Mouse (Mus musculus) brain, adult 2 months (tissue): ENCODE results near the gene Csf2.

Experiments
- DNase-seq: peaks from one replicate; pipeline ENCODE4 v3.0.0; 2011; ENCODE audit warnings: low read depth, low spot score

Csf2 gene

DNA sequence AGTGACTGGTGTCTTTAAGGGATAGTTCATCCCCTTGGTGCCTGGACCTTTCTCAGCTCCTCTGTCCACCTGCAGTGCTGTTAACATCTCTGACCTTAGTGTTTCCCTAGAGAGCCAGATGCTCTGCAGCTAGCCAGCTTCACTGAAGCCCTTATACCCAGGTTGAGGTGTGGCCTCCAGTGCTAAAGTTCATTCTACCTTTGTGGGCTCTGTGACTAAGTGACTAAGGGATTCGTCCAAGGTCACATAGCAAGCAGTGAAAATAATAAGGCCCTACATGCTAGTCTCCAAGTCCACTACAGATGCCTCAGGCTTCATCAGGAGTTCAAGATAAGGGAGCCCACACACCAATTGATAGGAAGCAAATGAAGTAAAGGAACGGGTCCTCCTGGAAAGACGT, 7.0 kb downstream of the Csf2 start:
- DNase-seq, result no peak

DNA sequence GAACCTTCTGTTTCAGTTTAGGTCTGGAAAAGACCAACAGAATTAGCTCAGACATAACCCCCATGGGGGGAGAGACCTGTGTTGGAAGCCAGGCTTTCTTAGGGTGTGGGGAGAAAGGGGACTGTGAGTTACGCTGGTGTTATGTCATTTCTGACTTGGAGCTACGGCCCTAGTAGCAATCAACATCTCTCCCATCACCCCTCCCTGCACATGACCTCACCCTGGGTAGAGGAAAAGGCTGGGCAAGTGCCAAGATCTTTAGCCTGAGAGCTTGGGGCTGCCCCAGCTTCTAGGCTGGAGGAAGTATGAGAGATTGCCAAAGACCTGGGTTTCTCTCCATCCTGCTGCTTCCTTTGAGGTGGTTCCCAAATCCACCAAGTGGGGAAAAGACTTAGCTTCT, 12.5 kb downstream of the Csf2 start:
- peak; percentile 58 for DNase-seq

DNA sequence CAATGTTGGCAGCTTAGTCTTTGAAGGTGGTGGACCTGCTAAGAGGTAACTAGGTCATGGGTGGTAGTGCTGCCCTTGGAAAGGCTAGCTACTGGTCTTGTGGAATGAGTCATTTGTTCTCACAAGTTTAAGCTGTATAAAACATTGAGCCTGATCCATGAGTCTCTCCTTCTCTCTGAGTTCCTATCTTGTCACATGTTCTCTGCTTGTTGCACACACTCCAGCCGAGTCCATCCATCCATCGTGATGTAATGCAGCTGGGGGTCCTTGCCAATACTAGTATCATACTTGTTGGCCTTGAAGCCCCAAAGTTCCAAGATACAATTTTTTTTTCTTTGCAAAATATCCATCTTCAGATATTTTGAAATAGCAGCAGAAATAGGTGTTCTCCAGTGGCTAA, 22.0 kb downstream of the Csf2 start:
- no peak for DNase-seq

DNA sequence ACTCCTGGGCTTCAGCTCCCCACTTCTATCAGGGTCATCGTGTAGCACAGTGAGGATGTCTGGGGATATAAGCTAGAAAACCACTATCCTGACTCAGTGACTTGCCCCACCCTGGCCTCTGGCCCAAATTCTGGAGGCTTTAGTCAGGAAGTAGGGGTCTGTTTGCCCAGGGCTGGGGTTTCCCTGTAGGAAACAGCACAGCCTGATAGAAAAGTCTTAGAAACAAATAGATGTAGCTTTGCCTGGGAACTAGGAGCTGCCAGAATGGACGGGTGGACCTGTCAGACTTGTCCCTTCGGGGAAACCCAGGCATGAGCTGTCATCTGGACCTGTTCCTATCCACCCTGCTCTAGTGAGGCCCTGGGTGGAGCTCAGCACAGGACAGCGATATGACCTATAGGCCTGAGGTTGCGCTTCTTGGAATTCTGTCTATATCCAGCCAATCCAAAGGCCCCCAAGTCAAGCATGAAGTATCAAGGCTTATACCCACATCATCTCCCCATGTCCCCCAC, 24.9 kb downstream of the Csf2 start:
- DNase-seq, result no peak

DNA sequence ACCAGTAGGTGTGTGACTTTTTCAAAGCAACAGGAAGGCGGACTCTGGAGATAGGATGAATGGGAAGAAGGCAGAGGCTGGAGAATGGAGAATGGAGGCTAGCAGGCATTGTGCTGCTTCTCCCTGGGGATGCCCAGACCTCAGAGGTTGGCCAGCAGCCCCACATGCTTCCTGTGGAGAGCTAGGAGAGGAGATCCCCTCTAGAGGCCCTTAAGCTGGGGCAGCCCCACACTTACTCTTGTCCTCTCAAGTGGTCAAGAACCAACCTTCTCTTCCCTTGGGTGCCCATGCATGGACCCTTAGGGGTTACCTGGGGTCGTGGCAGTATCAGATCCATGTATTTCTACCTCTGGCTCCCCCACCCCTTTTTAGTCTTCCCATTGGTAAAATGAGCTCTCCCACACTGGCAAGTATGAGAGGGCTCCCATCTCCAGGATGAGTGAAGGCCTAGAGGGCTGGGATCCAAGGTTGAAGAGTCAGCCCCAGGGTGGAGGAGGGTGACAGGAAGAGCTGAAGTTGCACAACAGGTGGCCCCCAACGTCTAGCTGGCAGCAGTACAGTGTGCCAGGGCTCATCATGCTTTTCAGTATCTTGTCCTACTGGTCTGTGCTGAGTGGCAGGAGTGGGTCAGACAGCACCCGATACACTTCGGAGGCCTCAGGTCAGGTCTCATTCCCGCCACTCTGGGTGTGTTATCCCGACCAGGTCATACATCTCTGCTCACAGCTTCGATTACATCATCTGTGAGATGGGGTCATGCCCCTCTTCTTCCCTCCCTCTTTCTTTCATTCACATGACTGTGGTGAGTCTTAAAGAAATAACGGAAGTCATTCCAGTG, 25.6 kb downstream of the Csf2 start:
- DNase-seq, result no peak

DNA sequence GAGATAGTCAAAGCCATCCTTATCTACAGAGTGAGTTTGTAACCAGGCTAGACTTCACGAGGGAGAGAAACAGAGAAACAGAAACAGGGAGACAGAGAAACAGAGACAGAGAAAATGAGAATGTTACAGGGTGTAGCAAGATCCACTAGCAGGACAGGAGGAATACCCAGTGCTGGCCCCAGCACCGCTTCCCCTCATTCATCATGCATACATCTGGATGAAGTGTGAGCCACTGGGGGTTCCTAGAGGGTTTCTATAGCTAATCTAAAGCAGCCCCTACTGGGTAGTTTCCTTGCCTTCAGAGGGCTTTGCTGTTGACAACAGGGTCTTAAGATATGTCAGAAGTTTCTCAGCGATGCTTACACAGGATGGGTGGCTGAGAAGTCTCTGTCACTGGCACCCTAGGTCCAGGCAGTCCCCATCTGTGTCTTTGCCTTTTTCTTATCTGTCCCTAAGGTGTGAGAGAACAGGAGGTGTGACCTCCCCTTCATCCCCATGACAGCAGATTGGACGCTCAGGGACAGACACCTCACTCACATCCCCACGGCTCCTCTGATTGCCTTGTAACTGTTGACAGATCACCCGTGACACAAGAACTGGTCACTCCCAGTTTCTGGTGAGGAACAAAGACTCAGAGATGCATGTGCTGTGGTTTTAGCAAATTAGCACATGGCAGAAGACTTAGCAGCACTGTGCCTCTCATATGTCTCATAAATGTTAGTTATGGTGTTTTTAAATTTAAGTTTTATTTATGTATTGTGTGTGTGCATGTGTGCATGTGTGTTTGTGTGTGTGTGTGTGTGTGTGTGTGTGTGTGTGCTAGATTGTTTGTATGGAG, 29.3 kb downstream of the Csf2 start:
- no peak for DNase-seq

DNA sequence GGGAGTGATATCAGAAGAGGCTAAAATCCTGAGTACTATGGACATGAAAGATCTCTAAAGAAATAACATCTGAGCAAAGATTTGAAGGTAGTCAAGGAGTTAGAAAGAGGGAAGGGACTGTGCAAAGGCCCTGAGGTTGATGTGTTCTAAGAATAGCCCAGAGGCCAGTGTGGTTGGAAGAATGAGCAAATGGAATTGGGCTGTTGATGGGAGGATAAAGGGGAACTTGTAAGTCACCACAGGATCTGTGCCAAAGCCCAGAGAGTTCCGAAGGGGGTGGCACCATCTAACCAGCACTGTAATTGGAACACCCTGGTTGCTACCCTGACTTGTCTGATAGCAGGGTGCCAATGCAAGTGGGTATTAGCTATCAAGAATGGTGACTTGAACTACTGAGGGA, 30.3 kb downstream of the Csf2 start:
- no peak for DNase-seq

DNA sequence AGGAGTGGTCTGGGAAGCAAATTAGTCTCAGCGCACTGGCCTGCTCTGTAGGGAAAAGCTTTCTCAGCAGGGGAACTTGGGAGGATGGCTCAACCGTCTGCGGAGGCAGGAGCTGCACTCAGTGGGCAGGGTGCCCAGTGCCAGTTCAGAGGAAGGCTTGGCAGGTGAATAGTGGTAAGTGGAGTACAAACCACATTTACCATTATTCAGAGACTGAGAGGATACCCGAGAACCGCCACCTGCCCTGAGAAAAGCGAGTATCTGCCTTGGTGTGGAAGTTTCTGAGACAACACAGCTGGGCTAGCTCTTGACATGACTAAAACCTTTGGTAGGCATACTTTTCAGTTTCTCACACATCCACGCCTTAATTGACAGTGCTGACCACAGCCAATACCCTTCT, 32.1 kb downstream of the Csf2 start:
- peak; percentile 85 for DNase-seq

DNA sequence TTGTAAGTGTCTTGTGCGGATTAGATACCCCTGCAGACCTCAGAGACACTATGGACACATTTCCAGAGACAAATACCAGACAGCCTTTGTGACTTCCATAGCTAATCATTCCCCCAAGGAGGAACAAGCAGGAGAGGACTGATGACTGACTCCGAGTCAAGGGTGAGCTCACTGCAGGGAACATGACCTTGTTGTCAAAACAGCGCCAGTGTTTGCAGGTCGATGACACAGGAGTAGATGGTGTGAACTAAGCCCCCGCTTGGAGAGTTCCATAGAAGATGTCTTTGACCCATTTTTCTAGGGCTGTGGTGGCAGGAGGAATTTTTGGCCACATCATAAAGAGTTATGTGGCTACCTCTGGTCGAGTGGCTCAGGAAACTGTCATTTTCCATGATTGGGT, 33.4 kb downstream of the Csf2 start:
- no peak for DNase-seq

DNA sequence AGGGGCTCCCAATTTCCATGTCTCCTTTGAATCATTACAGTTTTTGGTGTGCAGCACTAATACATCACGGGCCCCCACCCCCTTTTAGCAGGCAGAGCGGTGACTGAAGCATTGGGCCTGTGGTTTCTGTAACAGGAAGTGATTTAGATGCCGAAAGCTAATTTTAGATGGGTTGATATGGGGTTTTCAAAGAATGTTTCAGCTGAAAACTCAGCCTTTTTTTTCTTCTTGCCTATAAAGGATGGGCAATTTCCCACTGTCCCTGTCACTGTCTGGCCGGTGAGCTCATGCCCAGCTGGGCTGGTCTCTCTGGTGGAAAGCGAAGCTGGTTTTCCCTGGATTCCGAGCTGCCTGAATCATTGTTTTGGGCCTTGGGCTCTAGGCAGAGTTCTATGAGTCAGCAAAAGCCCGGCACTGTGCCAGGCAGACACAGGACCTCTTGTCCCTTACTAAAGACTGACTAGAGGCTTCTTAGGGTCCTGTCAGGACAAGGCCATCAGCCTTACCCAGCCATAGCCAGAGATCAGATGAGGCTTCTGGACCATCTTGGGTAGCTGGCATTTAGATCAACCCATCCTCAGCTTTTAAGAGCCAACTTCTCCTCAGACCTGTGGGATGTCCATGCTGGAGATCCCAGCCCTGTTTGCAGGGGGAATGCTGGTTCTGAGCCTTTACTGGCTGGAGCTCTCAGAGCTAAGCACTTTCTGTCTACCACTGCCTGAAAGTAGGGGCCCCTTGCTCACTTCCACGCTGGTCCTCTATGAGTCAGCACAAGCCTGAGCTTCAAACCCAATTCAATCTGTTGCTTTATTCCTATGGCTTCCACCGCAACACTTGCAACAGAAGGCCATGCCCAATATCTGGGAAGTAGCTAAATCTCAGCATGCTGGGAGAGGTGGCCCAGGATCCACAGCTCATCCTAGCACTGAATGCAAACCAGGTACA, 34.7 kb downstream of the Csf2 start:
- DNase-seq, result peak; percentile 83

DNA sequence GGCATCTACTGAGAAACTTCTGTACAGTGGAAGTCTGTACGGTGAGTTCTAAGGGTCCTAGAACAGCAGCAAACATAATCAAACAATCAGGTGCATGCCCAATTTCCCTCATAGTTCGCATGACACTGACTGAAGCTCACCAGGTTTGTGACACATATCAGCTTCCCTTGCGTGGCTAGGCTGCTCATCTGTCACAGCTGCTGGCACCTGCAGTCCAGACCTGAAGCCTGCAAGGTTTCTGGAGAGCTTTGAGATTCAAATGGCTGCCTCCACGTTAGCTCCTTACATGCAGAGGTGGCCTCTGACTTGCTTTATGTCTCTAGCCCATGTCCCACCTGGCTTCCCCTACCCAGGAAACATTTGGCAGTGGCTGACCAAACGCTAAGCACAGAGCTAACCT, 35.8 kb downstream of the Csf2 start:
- DNase-seq, result no peak

DNA sequence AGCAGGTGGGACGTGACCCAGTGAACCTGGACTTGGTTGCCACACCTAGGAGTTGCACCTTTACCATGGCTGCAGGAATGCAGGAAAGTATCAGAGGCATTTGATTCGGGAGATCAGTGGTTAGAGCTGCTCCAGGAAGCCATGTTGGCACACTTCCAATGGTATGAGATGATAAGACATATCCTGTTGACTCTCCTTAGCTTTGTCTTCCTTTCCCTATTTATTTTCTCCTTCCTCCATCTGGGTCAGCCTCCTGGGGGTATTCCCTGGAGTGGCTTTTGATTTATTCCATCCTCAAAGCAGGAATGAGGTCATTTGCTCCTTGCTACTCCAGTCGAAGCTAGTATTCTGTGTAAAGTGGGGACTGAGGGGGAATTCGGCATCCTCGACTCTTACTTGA, 42.5 kb downstream of the Csf2 start:
- no peak for DNase-seq

DNA sequence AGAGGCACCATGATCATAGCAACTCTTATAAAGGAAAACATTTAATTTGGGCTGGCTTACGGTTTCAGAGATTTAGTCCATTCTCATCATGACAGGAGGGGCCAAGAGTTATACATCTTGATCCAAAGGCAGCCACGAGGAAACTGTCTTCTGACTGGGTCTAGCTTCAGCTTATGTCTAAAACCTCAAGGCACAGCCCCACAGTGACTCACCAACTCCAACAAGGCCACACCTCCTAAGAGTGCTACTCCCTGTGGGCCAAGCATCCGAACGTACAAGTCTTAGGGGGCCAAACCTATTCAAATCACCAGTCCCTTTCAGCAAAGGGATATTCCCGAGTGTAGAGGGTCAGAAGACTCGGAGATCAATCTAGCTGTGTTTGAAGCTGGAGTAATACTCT, 44.1 kb downstream of the Csf2 start:
- no peak for DNase-seq

DNA sequence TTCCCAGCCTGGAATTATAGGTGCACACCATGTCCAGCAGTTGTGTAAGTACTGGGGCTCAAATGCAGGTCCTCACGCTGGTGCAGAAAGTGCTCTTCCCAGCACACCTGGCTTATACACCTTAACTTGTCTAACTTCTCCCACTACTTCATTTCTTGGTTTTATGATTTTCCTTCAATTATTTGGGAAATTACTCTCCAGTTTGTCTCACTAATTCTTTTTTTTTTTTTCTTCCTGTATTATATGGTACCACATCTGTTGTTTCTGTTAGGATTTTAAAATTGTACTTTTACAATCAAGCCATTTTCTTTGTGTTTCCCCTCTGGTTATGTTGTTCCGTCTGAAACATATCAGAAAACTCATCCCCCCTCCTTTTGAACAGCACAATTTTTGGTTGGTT, 44.7 kb downstream of the Csf2 start:
- DNase-seq, result no peak

DNA sequence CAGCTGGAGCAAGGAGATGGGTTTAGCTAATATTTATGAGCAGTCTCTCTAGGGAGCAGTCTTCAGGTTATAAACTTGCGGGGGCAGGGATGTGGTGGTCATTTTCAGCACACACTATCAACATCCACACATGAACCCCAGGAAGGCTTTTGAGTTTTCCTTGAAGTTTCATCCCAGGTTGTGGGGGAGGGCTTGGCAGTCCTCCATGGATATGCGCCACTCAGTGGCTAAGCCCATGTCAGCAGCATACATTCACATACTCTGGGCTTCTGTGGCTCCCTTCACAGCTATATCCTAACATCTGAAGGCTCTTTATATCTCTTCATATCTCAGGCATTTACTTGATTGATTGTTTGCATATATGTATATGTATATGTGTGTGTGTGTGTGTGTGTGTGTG, 46.3 kb downstream of the Csf2 start:
- peak; percentile 44 for DNase-seq

DNA sequence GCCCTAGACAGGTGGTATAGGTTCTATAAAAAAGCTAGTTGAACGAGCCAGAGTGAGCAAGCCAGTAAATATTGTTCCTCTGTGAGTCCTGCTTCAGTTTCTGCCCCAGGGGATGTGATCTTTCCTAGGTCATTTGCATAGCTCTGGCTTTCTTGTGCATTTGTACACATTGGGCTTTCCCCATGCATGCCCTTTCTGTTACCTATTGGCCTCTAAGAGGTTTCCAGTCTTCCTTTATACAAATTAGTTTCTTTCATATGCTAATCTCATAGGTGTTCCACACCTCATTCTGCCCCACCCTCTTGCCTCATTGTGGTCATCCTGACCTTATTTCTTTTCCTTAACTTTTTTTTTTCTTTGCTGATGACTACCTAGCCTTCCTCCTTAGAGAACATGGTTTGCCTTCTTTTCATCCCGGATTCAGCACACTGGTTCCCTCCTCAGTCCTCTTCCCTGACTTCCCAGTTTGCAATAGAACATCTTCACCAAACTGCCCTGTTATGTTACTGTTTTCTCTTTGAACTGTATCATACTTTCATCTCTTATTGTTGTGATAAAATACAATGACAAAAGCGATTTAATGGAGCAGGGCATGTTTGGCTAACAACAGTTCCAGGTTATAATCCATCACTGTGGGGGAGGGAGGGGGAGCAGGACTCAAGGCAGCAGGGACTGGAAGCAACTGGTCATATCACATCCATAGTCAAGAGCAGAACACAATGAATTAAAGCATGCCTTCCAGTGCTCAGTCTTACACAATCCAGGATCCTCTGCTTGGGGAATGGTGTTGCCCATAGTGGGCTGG, 47.4 kb downstream of the Csf2 start:
- DNase-seq, result no peak

DNA sequence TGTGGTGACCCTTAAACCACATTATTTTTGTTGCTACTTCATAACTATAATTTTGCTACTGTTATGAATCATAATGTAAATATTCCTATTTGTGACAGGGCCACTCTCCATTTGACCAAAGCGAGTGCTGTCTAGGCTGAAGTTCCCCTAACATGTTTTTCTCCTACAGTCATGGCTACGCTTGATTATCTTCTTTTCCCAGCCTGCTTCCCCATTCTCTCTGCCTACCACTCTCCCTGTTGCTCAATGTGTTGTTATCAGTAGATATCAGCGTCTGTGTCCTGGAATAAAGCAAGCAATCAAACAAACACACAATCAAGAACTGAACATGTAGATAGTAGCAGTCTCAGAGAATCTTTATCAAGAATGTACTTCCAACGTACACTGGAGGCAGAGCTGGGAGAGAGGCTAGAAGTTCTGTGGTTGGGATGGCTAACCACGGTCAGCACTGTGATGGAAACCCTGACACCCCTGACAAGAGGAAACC, 48.1 kb downstream of the Csf2 start:
- DNase-seq, result no peak
